Mouse (Mus musculus) limb, embryonic 15.5 days (tissue): ENCODE results near the gene Gm3636. TPM values are rescaled to one million over a fixed set of nuclear protein-coding genes. Genes with fewer than 3 reads are reported as not detected.
A peak's percentile ranks its signal among the peaks of the same experiment; 100 is the strongest.
"Not testable (repeated sequence)": the region's sequence is repeated elsewhere in the genome, so short reads cannot be mapped to it uniquely, and the experiment has no call there.

Experiments
- ATAC-seq: fragments of 200-750 bp; cut with Nextera tagmentation; 2 replicates; pipeline ENCODE4 v1.8.0; 2017; ENCODE audit warnings: low read depth, moderate TSS enrichment; ENCODE audit not compliant: insufficient number of reproducible peaks, low FRiP score, low TSS enrichment
- H3K27ac ChIP-seq: fragments of 300-500 bp; sonication (generic); 2 replicates; pipeline ENCODE4 v1.5.1; 2015; ENCODE audit warnings: moderate library complexity, mild to moderate bottlenecking, inconsistent platforms
- H3K27me3 ChIP-seq: fragments of 300-500 bp; sonication (generic); 2 replicates; pipeline ENCODE4 v1.6.1; 2015; ENCODE audit warnings: inconsistent platforms
- H3K36me3 ChIP-seq: fragments of 300-500 bp; sonication (generic); 2 replicates; pipeline ENCODE4 v1.6.1; 2015; ENCODE audit warnings: inconsistent platforms
- H3K4me1 ChIP-seq: fragments of 300-500 bp; sonication (generic); 2 replicates; pipeline ENCODE4 v1.6.1; 2015; ENCODE audit warnings: inconsistent platforms
- H3K4me2 ChIP-seq: fragments of 300-500 bp; sonication (generic); 2 replicates; pipeline ENCODE4 v1.6.1; 2015; ENCODE audit warnings: mild to moderate bottlenecking, inconsistent platforms
- H3K4me3 ChIP-seq: fragments of 300-500 bp; sonication (generic); 2 replicates; pipeline ENCODE4 v1.5.1; 2015; ENCODE audit warnings: mild to moderate bottlenecking, inconsistent platforms
- H3K9ac ChIP-seq: fragments of 300-500 bp; sonication (generic); 2 replicates; pipeline ENCODE4 v1.6.1; 2015; ENCODE audit warnings: inconsistent platforms
- H3K9me3 ChIP-seq: fragments of 300-500 bp; sonication (generic); 2 replicates; pipeline ENCODE4 v1.6.1; 2016; ENCODE audit warnings: inconsistent platforms
- WGBS: fragments of 180-500 bp; shearing (Covaris S2); methylation state at CpG from one replicate; pipeline ENCODE4 v1.1.7; 2015; 5-methylcytosine and 5-hydroxymethylcytosine counted together
- polyA plus RNA-seq: library from polyadenylated mRNA; unstranded; fragments of >200 nt; fragmentation: Nextera tagmentation; extraction: Ambion mirVana; gene quantifications from 2 replicates; pipeline ENCODE4 v1.2.1, GENCODE M21; 2015

Gene Gm3636
- polyA plus RNA-seq, result 2.7 and 3.2 TPM in 2 replicates

GRCm38 (mm10) chr14:6742232-6742631, at the start of gene Gm3636:
Gm3636 (minus strand) TSS chr14:6742332.
- not testable (repeated sequence) for ATAC-seq, H3K27me3 ChIP-seq, H3K4me2 ChIP-seq, H3K9me3 ChIP-seq, H3K4me3 ChIP-seq, H3K36me3 ChIP-seq, H3K9ac ChIP-seq, H3K27ac ChIP-seq, H3K4me1 ChIP-seq
- no CpG with 5 or more reads among the region's 2 CpGs for WGBS

GRCm38 (mm10) chr14:6774311-6774710, 32.2 kb upstream of the Gm3636 start, which contains the start of gene Gm8362:
Gm8362 (minus strand) TSS chr14:6774411.
- not testable (repeated sequence) for ATAC-seq, H3K4me1 ChIP-seq

GRCm38 (mm10) chr14:6757231-6757536, 15.1 kb upstream of the Gm3636 start:
- H3K27me3 ChIP-seq, ATAC-seq, H3K9me3 ChIP-seq, H3K27ac ChIP-seq, H3K4me1 ChIP-seq, H3K9ac ChIP-seq, H3K36me3 ChIP-seq: not testable (repeated sequence)
- Histone ChIP-seq H3K4me2 (peak overlapping the region; percentile 53), H3K4me3 (peak overlapping the region; percentile 42)
- WGBS, result 0% methylated on average over 5 of the region's 13 CpGs

More at GRCm38 (mm10) chr14:6774311-6774710, 32.2 kb upstream of the Gm3636 start, which contains the start of gene Gm8362:
- not testable (repeated sequence) for H3K27me3 ChIP-seq, H3K4me3 ChIP-seq, H3K4me2 ChIP-seq, H3K9me3 ChIP-seq, H3K9ac ChIP-seq, H3K27ac ChIP-seq, H3K36me3 ChIP-seq
- WGBS, result 67% methylated on average over 1 of the region's 1 CpGs

GRCm38 (mm10) chr14:6756384-6757230, 14.5 kb upstream of the Gm3636 start:
- Histone ChIP-seq H3K4me3 (peak overlapping the region; percentile 42), H3K4me2 (peak overlapping the region; percentile 53)
- not testable (repeated sequence) for ATAC-seq, H3K36me3 ChIP-seq, H3K4me1 ChIP-seq, H3K9me3 ChIP-seq, H3K27me3 ChIP-seq, H3K9ac ChIP-seq, H3K27ac ChIP-seq
- WGBS, result under 1% methylated on average over 13 of the region's 67 CpGs

GRCm38 (mm10) chr14:6720151-6720550, 22.0 kb downstream of the Gm3636 start, which contains the start of gene Gm8050:
Gm8050 (minus strand) TSS chr14:6720251.
- H3K9me3 ChIP-seq, H3K27me3 ChIP-seq, H3K4me1 ChIP-seq, H3K36me3 ChIP-seq, H3K27ac ChIP-seq, H3K4me3 ChIP-seq, H3K9ac ChIP-seq, ATAC-seq, H3K4me2 ChIP-seq: not testable (repeated sequence)
- 82% methylated on average over 1 of the region's 2 CpGs for WGBS

Other genes with a start within 250 kb of the Gm3636 start
- gene Gm8356, start 205.0 kb downstream of the Gm3636 start, polyA plus RNA-seq, result not detected in 2 replicates
- gene Gm3629, start 151.7 kb downstream of the Gm3636 start, polyA plus RNA-seq, result 0.21 TPM in 1 of 2 replicates, not detected in the other
- gene Gm3460, start 119.9 kb downstream of the Gm3636 start, polyA plus RNA-seq, result not detected in 2 replicates
- gene Gm10251, start 58.2 kb downstream of the Gm3636 start, polyA plus RNA-seq, result not detected in 2 replicates
- gene Gm8050, start 22.1 kb downstream of the Gm3636 start, polyA plus RNA-seq, result not detected in 2 replicates
- not detected in 2 replicates for gene Gm8362, start 32.1 kb upstream of the Gm3636 start, polyA plus RNA-seq
- not detected in 2 replicates for gene Gm3642, start 98.0 kb upstream of the Gm3636 start, polyA plus RNA-seq
- 0.63 and 0.96 TPM in 2 replicates for gene Gm3667, start 147.6 kb upstream of the Gm3636 start, polyA plus RNA-seq
- gene Gm6356, start 231.5 kb upstream of the Gm3636 start, polyA plus RNA-seq, result not detected in 2 replicates